Mouse (Mus musculus) forebrain, embryonic 12.5 days (tissue): Measurements from ENCODE around the gene 9530053A07Rik. TPM values are rescaled to one million over a fixed set of nuclear protein-coding genes. Genes with fewer than 3 reads are reported as not detected.
"Not testable (repeated sequence)": the region's sequence is repeated elsewhere in the genome, so short reads cannot be mapped to it uniquely, and the experiment has no call there.

Experiments
- ATAC-seq: fragments of 200-750 bp; cut with Nextera tagmentation; 2 replicates; pipeline ENCODE4 v1.8.0; 2017; ENCODE audit warnings: moderate TSS enrichment; ENCODE audit not compliant: low FRiP score
- H3K27ac ChIP-seq: fragments of 300-500 bp; sonication (generic); 2 replicates; pipeline ENCODE4 v1.5.1; 2016; ENCODE audit warnings: mild to moderate bottlenecking
- H3K27me3 ChIP-seq: fragments of 300-500 bp; sonication (generic); 2 replicates; pipeline ENCODE4 v1.6.1; 2016; ENCODE audit warnings: mild to moderate bottlenecking
- H3K36me3 ChIP-seq: fragments of 300-500 bp; sonication (generic); replicated peaks from 2 replicates; pipeline ENCODE4 v1.6.1; 2016; ENCODE audit warnings: mild to moderate bottlenecking
- H3K4me1 ChIP-seq: fragments of 300-500 bp; sonication (generic); 2 replicates; pipeline ENCODE4 v1.6.1; 2016
- H3K4me2 ChIP-seq: fragments of 300-500 bp; sonication (generic); 2 replicates; pipeline ENCODE4 v1.6.1; 2016; ENCODE audit warnings: mild to moderate bottlenecking, moderate library complexity
- H3K4me3 ChIP-seq: fragments of 300-500 bp; sonication (generic); replicated peaks from 2 replicates; pipeline ENCODE4 v1.5.1; 2016; ENCODE audit warnings: mild to moderate bottlenecking
- H3K9ac ChIP-seq: fragments of 300-500 bp; sonication (generic); 2 replicates; pipeline ENCODE4 v1.6.1; 2016; ENCODE audit warnings: mild to moderate bottlenecking
- H3K9me3 ChIP-seq: fragments of 300-500 bp; sonication (generic); 2 replicates; pipeline ENCODE4 v1.6.1; 2016
- WGBS: fragments of 180-500 bp; shearing (Covaris S2); methylation state at CpG from one replicate; pipeline ENCODE4 v1.1.7; 2016; 5-methylcytosine and 5-hydroxymethylcytosine counted together
- polyA plus RNA-seq: library from polyadenylated mRNA; unstranded; fragments of >200 nt; fragmentation: Nextera tagmentation; extraction: Ambion mirVana; gene quantifications from 2 replicates; pipeline ENCODE4 v1.2.1, GENCODE M21; 2016

The 9530053A07Rik gene
- polyA plus RNA-seq, 1 experiment from 2014 or later = 0.17 TPM

- peaks cover 9% of the 10 kb centered on the region; the same call in 1 of the 2 replicates for H3K4me1 ChIP-seq
- WGBS = 89% methylated on average over 1 of the region's 1 CpGs
- ATAC-seq = no peak
These were observed 20.6 kb downstream of the 9530053A07Rik start for GRCm38 (mm10) chr7:28149841-28150240.

GRCm38 (mm10) chr7:28151584-28152221 lies 22.4 kb downstream of the 9530053A07Rik start:
- H3K36me3 ChIP-seq = no peaks in the 10 kb centered on the region
- peaks cover 9% of the 10 kb centered on the region; the same call in 1 of the 2 replicates for H3K4me1 ChIP-seq
- 14% methylated on average over 13 of the region's 13 CpGs for WGBS
- H3K27ac ChIP-seq = no peak overlapping the region
- no peak overlapping the region for H3K4me3 ChIP-seq
- no peak overlapping the region for H3K9ac ChIP-seq
- no peak overlapping the region for H3K4me2 ChIP-seq
- no peak for ATAC-seq
- no peaks in the 10 kb centered on the region for H3K9me3 ChIP-seq
- H3K27me3 ChIP-seq = peaks cover 13% of the 10 kb centered on the region; the same call in 1 of the 2 replicates

More at GRCm38 (mm10) chr7:28149841-28150240, 20.6 kb downstream of the 9530053A07Rik start:
- peaks cover 15% of the 10 kb centered on the region; the same call in 1 of the 2 replicates for H3K27me3 ChIP-seq
- H3K4me3 ChIP-seq = no peak overlapping the region
- H3K4me2 ChIP-seq = no peak overlapping the region
- no peak overlapping the region for H3K9ac ChIP-seq
- H3K27ac ChIP-seq = no peak overlapping the region
- H3K36me3 ChIP-seq = no peaks in the 10 kb centered on the region
- no peaks in the 10 kb centered on the region for H3K9me3 ChIP-seq

GRCm38 (mm10) chr7:28153595-28153994 lies 24.3 kb downstream of the 9530053A07Rik start:
- H3K4me1 ChIP-seq, H3K4me3 ChIP-seq, H3K9me3 ChIP-seq, H3K9ac ChIP-seq, H3K4me2 ChIP-seq, H3K27ac ChIP-seq, H3K36me3 ChIP-seq, H3K27me3 ChIP-seq, ATAC-seq: not testable (repeated sequence)
- WGBS = 46% methylated on average over 5 of the region's 5 CpGs

GRCm38 (mm10) chr7:28159292-28159691 lies 30.0 kb downstream of the 9530053A07Rik start:
- Histone ChIP-seq H3K27ac (no peak overlapping the region), H3K4me3 (no peak overlapping the region), H3K27me3 (no peaks in the 10 kb centered on the region), H3K4me1 (no peaks in the 10 kb centered on the region), H3K9me3 (no peaks in the 10 kb centered on the region), H3K9ac (no peak overlapping the region), H3K36me3 (no peaks in the 10 kb centered on the region), H3K4me2 (no peak overlapping the region)
- ATAC-seq = no peak
- 76% methylated on average over 6 of the region's 6 CpGs for WGBS

GRCm38 (mm10) chr7:28159893-28160292 lies 30.6 kb downstream of the 9530053A07Rik start:
- Histone ChIP-seq H3K4me3 (no peak overlapping the region), H3K9ac (no peak overlapping the region), H3K4me1 (no peaks in the 10 kb centered on the region), H3K36me3 (no peaks in the 10 kb centered on the region), H3K27ac (no peak overlapping the region), H3K27me3 (no peaks in the 10 kb centered on the region), H3K9me3 (no peaks in the 10 kb centered on the region), H3K4me2 (no peak overlapping the region)
- ATAC-seq = no peak
- WGBS = 84% methylated on average over 3 of the region's 3 CpGs

DNA sequence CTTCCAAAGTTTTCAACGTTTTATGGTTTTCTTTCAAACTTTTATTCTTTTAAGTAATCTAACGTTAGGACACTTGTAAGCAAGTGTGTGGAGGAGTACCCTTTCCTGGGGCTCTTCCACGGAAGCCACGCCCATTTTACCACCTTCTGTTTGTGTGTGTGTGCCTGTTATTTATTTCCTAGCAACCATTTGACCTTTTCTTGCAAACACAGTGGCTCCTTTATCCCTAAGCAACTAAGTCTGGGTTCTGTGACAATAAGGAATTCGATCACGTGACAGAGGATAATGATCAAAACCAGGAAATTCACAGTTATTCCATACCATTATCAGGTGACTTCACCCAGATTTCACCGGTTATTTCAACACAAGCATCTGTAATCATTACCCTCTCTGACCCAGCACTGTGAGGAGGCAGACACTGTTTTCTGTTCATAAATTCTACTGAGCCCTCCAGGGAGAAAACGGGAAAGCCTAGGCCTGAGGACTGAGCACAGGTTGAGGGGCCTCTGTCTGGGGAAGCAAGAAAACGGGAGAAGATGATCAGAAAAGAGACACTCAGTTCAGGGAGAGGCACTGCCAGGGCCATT lies 32.0 kb downstream of the 9530053A07Rik start:
- Histone ChIP-seq H3K4me3 (no peak overlapping the region), H3K9ac (no peak overlapping the region), H3K27ac (no peak overlapping the region), H3K4me1 (no peaks in the 10 kb centered on the region), H3K36me3 (no peaks in the 10 kb centered on the region), H3K27me3 (no peaks in the 10 kb centered on the region), H3K4me2 (no peak overlapping the region), H3K9me3 (peaks cover 6% of the 10 kb centered on the region; the same call in 1 of the 2 replicates)
- WGBS = 60% methylated on average over 9 of the region's 9 CpGs
- no peak for ATAC-seq

DNA sequence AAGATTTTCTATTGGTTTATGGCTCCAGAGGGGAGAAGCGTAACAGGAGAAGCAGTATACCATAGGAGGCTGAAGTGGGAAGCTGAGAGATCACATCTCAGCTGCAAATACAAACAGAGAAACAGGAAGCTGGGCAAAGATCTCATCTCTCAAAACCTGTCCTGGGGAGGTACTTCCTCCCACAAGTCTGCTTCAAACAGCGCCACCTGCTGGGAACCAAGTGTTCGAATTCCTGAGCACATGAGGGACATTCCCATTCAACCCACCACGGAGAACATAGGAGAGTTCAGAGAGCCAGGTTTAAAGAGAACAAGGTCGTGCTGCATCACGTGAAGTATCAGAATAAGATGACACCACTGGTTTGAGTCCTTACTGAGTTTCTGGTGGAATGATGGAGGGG lies 36.1 kb downstream of the 9530053A07Rik start:
- Histone ChIP-seq H3K27me3 (no peaks in the 10 kb centered on the region), H3K4me2 (no peak overlapping the region), H3K9me3 (peaks cover 6% of the 10 kb centered on the region; the same call in 1 of the 2 replicates), H3K4me1 (peaks cover 18% of the 10 kb centered on the region), H3K36me3 (no peaks in the 10 kb centered on the region), H3K4me3 (no peak overlapping the region), H3K27ac (no peak overlapping the region), H3K9ac (no peak overlapping the region)
- 79% methylated on average over 6 of the region's 6 CpGs for WGBS
- ATAC-seq = no peak

DNA sequence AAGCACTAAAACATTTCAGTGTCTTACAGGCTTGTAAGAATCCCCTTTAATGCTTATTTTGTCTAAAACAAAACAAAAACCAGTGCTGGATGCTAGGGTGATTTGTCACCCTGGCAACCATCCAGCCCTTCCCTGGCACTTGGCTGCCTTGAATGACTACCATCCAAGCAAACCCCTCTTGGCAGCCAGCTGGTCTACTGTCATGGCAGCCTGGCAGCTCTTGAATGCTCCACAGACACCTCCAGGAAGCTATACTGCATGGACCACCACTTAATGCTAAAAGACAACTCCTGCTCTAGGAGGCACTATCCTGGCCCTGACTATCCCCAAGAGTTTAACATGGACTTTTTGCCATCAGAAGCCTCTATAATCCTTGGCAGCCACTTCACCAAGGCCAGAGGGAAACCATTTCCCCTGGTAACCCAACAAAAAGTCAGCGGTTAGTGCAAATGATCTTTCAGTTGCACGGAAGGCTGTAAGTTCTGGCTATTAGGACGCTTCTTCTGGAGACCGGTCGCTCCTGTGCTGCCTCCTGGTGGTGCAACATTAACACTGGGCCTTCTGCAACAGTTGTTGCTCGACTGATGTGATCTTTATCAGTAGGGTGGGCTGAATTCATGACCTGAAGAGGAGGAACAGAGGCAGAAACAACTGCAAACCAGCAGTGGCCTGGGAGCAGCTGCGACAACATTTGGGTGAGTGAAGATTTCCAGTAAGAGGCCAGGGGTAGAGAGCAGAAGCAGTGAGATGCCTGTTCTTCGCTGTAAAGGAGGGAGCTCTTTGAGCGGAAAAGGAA lies 39.3 kb downstream of the 9530053A07Rik start:
- 11% methylated on average over 9 of the region's 9 CpGs for WGBS
- Histone ChIP-seq H3K4me2 (peak overlapping the region; percentile 94), H3K27ac (peak overlapping the region; percentile 83), H3K9me3 (peaks cover 6% of the 10 kb centered on the region; the same call in 1 of the 2 replicates), H3K4me3 (peak overlapping the region; percentile 87), H3K9ac (peak overlapping the region; percentile 85), H3K4me1 (peaks cover 32% of the 10 kb centered on the region), H3K36me3 (no peaks in the 10 kb centered on the region), H3K27me3 (no peaks in the 10 kb centered on the region)
- ATAC-seq = no peak

DNA sequence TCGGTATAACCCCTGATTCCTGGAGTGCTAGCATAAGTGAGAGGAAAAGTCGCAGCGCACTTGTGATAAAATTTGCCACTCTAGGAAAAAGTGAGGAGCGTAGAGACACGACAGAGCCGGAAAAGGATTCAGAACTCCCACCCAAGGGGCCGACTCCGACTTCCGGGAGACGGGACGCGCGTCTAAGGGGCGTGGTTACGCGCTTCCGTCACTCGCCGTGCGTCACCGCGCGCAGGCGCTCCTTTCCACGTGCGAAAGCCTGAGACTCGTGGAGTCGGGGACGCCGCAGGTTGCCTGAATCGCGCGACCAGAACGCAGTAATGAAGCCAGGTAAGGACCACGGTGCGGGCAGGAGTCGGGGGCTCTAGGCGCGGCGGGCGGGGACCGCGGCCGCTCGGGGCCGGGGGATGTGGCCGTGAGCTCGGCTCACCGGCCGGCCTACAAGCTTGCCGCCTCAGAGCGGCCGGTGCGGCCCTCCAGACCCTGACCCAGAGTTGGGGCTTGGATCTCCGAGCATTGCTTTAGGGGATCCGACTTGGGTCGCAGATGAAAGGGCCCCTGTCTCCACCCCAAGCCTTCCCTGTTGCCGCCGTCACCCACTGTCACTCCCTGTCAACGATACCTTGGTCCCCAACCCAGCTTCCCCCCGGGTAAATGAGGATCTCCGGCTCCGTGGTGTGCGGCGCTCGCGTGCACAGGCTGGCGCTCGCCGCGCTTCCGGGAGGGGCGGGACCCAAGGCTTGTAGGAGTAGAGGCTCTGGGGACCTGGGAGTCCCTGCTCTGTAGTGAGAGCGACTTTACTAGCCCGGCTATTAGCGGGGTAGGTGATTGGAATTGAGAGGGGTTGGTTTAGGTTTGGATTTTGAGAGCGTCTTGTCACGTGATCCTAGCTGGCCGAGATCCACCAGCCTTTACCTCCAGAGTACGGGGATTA lies 40.5 kb downstream of the 9530053A07Rik start, which contains the start of gene Fbl:
Gene Fbl (plus strand): TSS at position 222 of the 934 bp plus-strand sequence.
- under 1% methylated on average over 80 of the region's 80 CpGs for WGBS
- peak; percentile 96 for ATAC-seq
- Histone ChIP-seq H3K36me3 (no peaks in the 10 kb centered on the region), H3K4me1 (peaks cover 32% of the 10 kb centered on the region), H3K9ac (peak within 1 kb of the TSS; percentile 85), H3K27ac (peak within 1 kb of the TSS; percentile 83), H3K4me2 (peak within 1 kb of the TSS; percentile 94), H3K27me3 (no peaks in the 10 kb centered on the region), H3K4me3 (peak within 1 kb of the TSS; percentile 87), H3K9me3 (peaks cover 6% of the 10 kb centered on the region; the same call in 1 of the 2 replicates)

DNA sequence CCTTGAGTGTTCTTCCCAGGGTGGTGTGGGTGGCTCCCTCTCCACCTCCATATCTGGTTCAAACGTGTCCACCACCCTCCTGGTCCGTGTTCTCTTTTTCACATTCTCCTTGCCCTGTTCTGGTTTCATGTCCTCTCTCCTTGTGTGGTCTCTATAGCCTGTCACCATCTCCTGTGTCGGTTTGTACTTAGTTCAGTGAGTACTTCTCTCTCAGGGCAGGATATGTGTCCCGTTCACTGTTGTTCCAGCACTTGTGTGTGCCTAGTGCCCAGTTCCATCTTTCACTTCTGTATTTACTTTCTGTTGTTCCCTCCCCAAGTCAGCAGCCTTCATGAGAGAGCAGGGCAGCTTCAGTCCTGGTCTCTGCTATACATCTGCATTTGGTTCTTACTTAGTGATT lies 46.1 kb downstream of the 9530053A07Rik start:
- peaks cover 17% of the 10 kb centered on the region for H3K4me1 ChIP-seq
- H3K4me2 ChIP-seq = no peak overlapping the region
- H3K4me3 ChIP-seq = no peak overlapping the region
- 86% methylated on average over 4 of the region's 4 CpGs for WGBS
- H3K27ac ChIP-seq = no peak overlapping the region
- no peaks in the 10 kb centered on the region for H3K9me3 ChIP-seq
- H3K27me3 ChIP-seq = no peaks in the 10 kb centered on the region
- H3K9ac ChIP-seq = no peak overlapping the region; the same call in 1 of the 2 replicates
- ATAC-seq = no peak
- H3K36me3 ChIP-seq = peaks cover 34% of the 10 kb centered on the region

GRCm38 (mm10) chr7:28179228-28179627 lies 50.0 kb downstream of the 9530053A07Rik start, which contains the start of gene Dyrk1b:
TSS of gene Dyrk1b (plus strand) at chr7:28179469.
- H3K9me3 ChIP-seq = no peaks in the 10 kb centered on the region
- H3K4me3 ChIP-seq = peak within 1 kb of the TSS; percentile 92
- H3K4me1 ChIP-seq = peaks cover 13% of the 10 kb centered on the region
- peak within 1 kb of the TSS; percentile 84 for H3K4me2 ChIP-seq
- H3K27ac ChIP-seq = peak within 1 kb of the TSS; percentile 96
- H3K36me3 ChIP-seq = peaks cover 66% of the 10 kb centered on the region
- peak within 1 kb of the TSS; percentile 98 for H3K9ac ChIP-seq
- H3K27me3 ChIP-seq = no peaks in the 10 kb centered on the region
- peak; percentile 91 for ATAC-seq
- under 1% methylated on average over 25 of the region's 25 CpGs for WGBS
